Mouse (Mus musculus) cerebellum, adult 18-20 months (tissue): ENCODE results near the gene Sbp.
"Not testable (repeated sequence)": the region's sequence is repeated elsewhere in the genome, so short reads cannot be mapped to it uniquely, and the experiment has no call there.

ENCODE experiments used
- DNase-seq, 2 experiments: peaks; one replicate each; pipeline ENCODE4 v3.0.0; 2021

The Sbp gene

GRCm38 (mm10) chr17:23941372-23941771 lies at the start of gene Sbp:
TSS of gene Sbp (plus strand) at chr17:23941672.
- DNase-seq = no peak

- DNase-seq = not testable (repeated sequence)
Measured at GRCm38 (mm10) chr17:23917158-23917557, 24.3 kb upstream of the Sbp start, which contains the start of gene Dcpp3. TSS of gene Dcpp3 (plus strand) at chr17:23917458.

GRCm38 (mm10) chr17:23924531-23925007 lies 16.9 kb upstream of the Sbp start:
- peak; percentile 93 for DNase-seq

DNA sequence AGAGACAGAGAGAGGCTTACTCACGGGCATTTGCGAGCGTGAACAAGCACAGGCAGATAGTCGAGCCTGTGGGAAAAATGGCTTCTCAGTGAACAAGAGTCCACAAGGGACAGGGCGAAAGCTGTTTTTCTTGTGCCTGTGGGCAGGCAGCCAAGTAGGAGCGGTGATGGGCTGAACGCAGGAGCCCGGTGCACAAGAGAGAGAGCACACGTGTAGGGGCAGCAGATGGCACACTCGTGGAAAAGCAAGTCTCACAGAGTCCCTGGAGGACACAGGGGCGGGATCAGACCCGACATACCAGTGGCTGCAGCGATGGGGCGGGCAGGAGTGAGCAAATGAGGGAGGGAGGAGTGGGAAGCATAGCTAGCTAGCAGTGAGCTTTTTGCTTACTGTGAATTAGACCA lies 16.4 kb upstream of the Sbp start:
- DNase-seq = peak; percentile 75 to 81

DNA sequence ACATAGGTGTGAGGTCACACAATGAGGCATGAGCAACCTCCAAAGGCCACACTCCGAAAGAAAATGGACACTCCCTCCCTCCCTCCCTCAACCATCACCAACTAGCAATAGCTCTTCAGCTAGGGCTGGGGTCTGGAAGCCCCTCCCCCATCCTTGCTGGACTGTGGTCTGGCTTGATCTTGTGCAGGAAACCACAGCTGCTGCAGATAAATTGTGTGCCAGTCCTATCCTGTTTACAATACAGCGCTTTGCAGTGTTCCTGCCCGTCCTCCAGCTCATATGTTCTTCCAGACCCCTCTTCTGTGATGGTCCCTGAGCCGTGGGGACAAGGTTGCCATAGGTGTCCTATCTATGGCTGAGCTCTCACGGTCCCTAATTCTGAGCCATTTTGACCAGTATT lies 10.3 kb upstream of the Sbp start:
- no peak for DNase-seq

GRCm38 (mm10) chr17:23947486-23947885 lies 6.0 kb downstream of the Sbp start:
- not testable (repeated sequence) for DNase-seq

DNA sequence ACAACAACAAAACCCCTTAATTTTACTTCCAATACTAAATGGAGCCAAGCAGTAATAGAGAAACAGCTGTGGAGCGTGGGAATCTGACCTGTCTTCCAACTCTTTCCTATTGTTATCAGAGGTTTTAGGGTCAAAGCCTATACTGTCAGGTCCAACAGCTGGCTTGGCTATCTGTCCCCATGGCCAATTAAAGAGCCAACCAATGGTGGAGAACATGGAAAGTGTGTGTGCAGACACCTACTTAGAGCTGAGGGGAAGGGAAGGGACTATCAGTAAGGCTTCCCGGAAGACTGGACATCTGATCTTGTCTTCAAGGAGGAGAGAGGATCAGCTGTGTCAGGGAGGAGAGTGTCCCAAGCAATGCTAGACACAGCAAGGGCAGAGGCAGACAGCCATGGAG lies 7.6 kb downstream of the Sbp start:
- no peak for DNase-seq

GRCm38 (mm10) chr17:23950828-23951227 lies 9.4 kb downstream of the Sbp start:
- DNase-seq = not testable (repeated sequence)

GRCm38 (mm10) chr17:23955174-23955573 lies 13.7 kb downstream of the Sbp start, which contains the start of gene Sbpl:
TSS of gene Sbpl (minus strand) at chr17:23955274.
- no peak for DNase-seq

DNA sequence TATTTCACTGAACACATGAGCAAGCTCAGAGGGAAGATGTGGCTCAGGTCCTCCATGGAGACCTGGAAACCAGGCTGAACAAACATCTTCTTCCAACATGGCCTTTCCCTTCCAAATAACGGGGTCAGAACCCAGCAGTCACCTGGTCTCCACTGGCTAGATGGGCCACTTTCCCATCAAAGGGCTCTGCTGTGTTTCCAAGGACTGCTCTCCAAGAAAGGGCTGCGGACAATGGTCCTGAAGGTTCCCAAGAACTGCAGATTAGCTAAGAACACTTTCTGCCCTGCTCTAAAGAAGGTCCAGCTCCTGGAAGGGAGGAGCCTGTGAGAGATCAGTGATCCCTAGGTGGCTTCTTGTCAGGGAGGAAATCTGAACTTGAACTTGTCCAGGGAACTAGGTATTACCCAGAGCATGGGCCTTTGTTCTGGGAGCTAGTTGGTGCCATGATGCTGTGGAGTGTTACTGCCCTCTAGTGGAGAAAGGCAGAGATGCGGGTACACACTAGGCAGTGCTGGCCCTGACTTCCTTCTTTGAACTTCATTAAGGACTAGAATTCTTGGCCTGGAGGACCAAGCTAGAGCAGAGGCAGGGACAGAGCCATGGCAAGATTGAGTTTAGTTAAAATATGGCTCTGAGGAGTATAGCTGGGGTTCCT lies 18.7 kb downstream of the Sbp start:
- DNase-seq = peak; percentile 76 to 81

DNA sequence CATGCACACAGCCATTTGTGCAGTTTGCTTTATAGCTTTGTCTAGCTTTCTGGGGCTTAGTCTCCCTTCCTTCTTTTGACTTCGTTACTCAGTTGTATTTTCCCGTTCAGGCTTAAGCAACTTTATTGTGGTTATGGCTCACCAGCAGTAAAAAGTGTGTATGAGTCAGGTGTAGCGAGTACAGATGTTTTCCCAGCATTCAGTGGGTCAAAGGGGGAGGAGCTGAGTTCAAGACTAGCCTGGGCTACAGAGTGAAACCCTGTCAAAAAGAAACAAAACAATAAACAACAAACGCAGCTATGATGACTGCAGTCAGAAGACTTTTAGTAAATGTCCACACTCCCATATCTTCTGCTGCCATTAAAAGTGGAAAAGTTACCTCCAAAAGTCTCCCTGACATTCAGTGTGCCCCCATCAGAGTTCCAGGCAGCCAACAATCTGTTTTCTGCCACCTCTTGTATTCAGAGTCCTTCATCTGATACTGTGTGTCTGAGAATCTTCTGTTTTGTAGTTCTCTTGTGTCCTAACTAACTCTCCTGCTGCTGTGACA lies 20.2 kb downstream of the Sbp start:
- DNase-seq = no peak

DNA sequence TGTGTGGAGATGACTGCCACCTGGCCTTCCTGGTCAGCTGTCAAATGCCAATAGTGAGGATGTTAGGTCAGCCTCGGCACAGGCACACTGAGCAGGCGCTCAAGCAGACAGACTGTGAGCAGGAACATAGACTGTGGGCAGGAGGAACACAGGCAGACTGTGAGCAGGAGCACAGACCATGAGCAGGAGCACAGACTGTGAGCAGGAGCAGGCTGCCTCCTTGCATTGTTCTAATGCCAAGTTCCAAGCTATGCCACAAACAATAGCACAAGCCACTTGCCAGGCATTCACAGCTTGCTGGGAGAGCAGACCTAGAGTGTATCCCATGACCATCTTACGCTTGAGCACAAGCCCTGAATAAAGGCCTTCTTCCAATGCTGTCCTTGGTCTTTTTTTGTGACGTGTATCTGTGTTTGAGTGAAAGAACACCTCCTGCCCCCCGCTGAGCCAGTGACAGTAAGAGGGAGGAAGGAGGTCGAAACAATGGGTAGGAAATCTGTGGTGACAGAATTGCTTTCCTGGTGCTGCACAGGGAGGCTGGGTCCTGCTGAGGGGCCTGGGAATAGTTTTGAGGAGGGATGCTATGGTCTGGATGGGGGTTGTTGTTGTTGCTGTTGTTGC lies 24.4 kb downstream of the Sbp start:
- peak; percentile 33 to 35 for DNase-seq

DNA sequence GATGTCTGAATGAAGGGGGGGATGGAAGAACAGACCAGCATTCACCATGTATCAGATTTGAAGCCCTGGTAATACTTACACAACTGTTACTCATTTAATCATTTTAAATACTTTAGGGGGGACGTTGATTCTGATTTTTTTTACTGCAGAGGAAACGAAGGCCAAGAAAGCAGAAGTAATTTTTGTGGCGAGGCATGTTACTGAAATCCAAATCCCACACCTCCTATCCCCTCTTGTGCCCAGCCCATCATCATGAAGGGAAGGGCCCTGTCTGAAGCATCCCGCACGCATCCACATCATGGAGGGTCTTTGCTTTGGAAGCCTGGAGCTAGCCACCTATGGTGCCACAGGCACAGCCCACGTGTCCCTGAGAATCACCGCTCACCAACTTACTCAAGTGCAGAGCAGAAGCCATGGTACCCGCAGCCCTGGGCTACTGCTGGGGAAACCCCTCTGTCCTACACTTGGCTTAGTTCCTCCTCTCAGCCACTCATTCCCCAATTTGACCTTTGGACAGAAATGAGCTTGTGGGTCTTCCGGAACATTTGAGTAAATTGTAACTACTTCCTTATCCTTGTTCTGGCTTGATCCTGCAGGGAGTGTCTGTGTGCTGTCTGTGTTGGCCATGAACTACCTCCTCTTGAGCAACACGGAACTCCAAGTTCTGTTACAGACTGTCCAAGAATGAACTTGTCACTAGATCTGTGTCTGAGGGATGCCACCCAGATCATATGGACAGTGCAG lies 25.4 kb downstream of the Sbp start:
- no peak for DNase-seq

GRCm38 (mm10) chr17:23968780-23969179 lies 27.3 kb downstream of the Sbp start:
- no peak for DNase-seq

GRCm38 (mm10) chr17:23969231-23969630 lies 27.8 kb downstream of the Sbp start:
- peak; percentile 62 to 72 for DNase-seq

- DNase-seq = no peak
Measured at GRCm38 (mm10) chr17:23971315-23971714, 29.8 kb downstream of the Sbp start.

GRCm38 (mm10) chr17:23976665-23977064 lies 35.2 kb downstream of the Sbp start:
- no peak for DNase-seq

DNA sequence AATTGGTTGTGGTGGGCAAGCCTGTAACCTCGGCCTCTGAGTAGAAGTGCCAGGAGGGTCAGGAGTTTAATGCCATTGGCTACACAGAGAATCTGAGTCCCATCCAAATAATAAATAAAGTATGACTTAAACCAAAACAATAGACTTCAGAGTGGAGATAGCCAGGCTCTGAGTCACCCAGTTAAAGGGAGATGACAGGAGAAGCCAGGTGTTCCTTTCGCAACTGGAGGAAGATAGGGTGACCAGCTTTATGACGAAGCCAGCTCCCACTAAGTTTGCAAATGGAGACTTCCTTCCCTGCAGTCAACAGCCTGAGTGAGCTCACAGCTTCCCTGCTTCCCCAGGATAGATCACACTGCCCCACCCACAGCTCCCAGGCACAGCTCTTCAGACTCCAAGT lies 38.0 kb downstream of the Sbp start:
- DNase-seq = no peak

- no peak for DNase-seq
Measured at GRCm38 (mm10) chr17:23980297-23980909, 38.9 kb downstream of the Sbp start, which contains the start of gene Prss30. TSS of gene Prss30 (minus strand) at chr17:23980566.

- DNase-seq = no peak
Measured at GRCm38 (mm10) chr17:23982912-23983311, 41.4 kb downstream of the Sbp start.

DNA sequence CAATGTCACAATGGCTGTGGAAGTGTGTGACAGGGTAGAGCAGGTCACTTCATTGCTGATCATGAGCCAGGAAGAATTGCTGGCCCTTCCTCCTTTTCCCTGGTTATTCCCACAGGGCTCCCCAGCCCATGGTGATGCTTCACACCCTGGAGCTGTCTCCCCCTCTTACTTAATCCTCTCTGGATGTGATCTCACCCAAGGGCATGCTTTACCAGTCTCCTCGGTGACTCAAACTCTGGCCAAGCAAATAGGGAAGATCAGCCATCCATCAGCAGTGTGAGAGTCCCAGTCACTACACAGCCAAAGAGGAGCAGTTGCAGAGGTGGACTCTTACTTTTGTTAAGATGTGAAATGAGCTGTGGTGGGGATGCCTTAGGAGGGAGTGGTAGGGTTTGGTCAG lies 43.5 kb downstream of the Sbp start:
- no peak for DNase-seq

DNA sequence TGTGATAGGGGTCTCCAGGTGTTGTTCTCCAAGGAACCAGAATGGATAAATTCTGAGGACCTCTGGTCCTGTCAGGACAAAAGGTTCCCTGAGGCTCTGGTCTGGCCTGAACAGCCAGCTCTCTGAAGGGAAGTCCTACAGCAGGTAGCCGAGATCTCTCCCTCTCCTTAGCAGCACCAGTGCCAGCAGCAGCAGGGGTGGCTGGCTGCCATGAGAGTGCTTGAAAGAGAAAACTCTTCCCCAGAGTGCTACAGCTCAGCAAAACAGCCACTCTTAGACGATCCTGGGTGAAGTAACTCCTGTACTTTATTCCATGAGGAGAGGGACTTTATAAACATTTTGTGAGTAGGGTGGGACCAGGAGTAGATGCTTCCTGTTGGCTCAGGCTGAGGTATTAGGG lies 48.3 kb downstream of the Sbp start:
- DNase-seq = no peak
